Mouse (Mus musculus) embryonic fibroblast, embryonic 13.5 days (primary cell): ENCODE measurements around the gene Vps13c. TPM values are rescaled to one million over a fixed set of nuclear protein-coding genes. Genes with fewer than 3 reads are reported as not detected.

Experiments
- H3K27ac ChIP-seq: 2 replicates; pipeline ENCODE4 v1.5.1; 2012; ENCODE audit warnings: low read length, control low read depth, inconsistent platforms; ENCODE audit not compliant: insufficient read depth
- H3K4me1 ChIP-seq: 2 replicates; pipeline ENCODE4 v1.6.1; 2011; ENCODE audit warnings: low read length; ENCODE audit not compliant: control insufficient read depth, insufficient read depth
- H3K4me3 ChIP-seq: 2 replicates; pipeline ENCODE4 v1.5.1; 2011; ENCODE audit warnings: mild to moderate bottlenecking, control low read depth, low read length; ENCODE audit not compliant: insufficient read depth
- CTCF ChIP-seq: IDR thresholded peaks from 2 replicates; pipeline ENCODE4 v1.5.1; 2011; ENCODE audit warnings: mild to moderate bottlenecking, control low read depth, low read length, moderate library complexity, borderline replicate concordance; ENCODE audit not compliant: insufficient read depth
- POLR2A ChIP-seq: IDR thresholded peaks from 2 replicates; pipeline ENCODE4 v1.6.1; 2011; ENCODE audit warnings: low read depth, mild to moderate bottlenecking, control low read depth, low read length, moderate library complexity
- polyA plus RNA-seq: library from polyadenylated mRNA; stranded (reverse); fragments of >200 nt; gene quantifications from 2 replicates; pipeline ENCODE4 v1.2.4, GENCODE M21; 2011; ENCODE audit warnings: low read depth; ENCODE audit not compliant: missing spikeins, insufficient read length

The Vps13c gene
- polyA plus RNA-seq, 1 experiment = 27.3 TPM

- Histone ChIP-seq H3K4me3 (no peak overlapping the region), H3K4me1 (no peaks in the 10 kb centered on the region), H3K27ac (no peak overlapping the region)
- TF ChIP-seq POLR2A (no peak), CTCF (no peak)
These were observed 29.1 kb upstream of the Vps13c start for GRCm38 (mm10) chr9:67811116-67811515.

- TF ChIP-seq CTCF (no peak), POLR2A (no peak)
- no peaks in the 10 kb centered on the region for H3K4me1 ChIP-seq
- no peak overlapping the region for H3K4me3 ChIP-seq
- H3K27ac ChIP-seq = no peak overlapping the region
These were observed 27.0 kb upstream of the Vps13c start for GRCm38 (mm10) chr9:67813171-67813570.

- no peak overlapping the region for H3K27ac ChIP-seq
- TF ChIP-seq POLR2A = no peak
- TF ChIP-seq CTCF = no peak
- H3K4me3 ChIP-seq = no peak overlapping the region
- no peaks in the 10 kb centered on the region for H3K4me1 ChIP-seq
These were observed 26.4 kb upstream of the Vps13c start for GRCm38 (mm10) chr9:67813665-67814337.

- Histone ChIP-seq H3K4me3 (no peak overlapping the region), H3K27ac (no peak overlapping the region), H3K4me1 (no peaks in the 10 kb centered on the region)
- TF ChIP-seq CTCF (no peak), POLR2A (no peak)
These were observed 23.8 kb upstream of the Vps13c start for GRCm38 (mm10) chr9:67816172-67816928.

- no peak overlapping the region for H3K4me3 ChIP-seq
- TF ChIP-seq POLR2A = no peak
- no peak for TF ChIP-seq CTCF
- H3K4me1 ChIP-seq = no peaks in the 10 kb centered on the region
- H3K27ac ChIP-seq = no peak overlapping the region
These were observed 22.1 kb upstream of the Vps13c start for GRCm38 (mm10) chr9:67817898-67818667.

GRCm38 (mm10) chr9:67818668-67818950 lies 21.6 kb upstream of the Vps13c start:
- TF ChIP-seq CTCF (no peak), POLR2A (no peak)
- Histone ChIP-seq H3K27ac (no peak overlapping the region), H3K4me3 (no peak overlapping the region), H3K4me1 (no peaks in the 10 kb centered on the region)

GRCm38 (mm10) chr9:67823131-67823530 lies 17.1 kb upstream of the Vps13c start:
- Histone ChIP-seq H3K4me3 (no peak overlapping the region), H3K4me1 (no peaks in the 10 kb centered on the region), H3K27ac (no peak overlapping the region)
- no peak for TF ChIP-seq POLR2A
- no peak for TF ChIP-seq CTCF

- no peak for TF ChIP-seq POLR2A
- no peak for TF ChIP-seq CTCF
- H3K4me1 ChIP-seq = no peaks in the 10 kb centered on the region
- H3K4me3 ChIP-seq = no peak overlapping the region
- H3K27ac ChIP-seq = no peak overlapping the region
These were observed 14.7 kb upstream of the Vps13c start for GRCm38 (mm10) chr9:67825527-67825926.

GRCm38 (mm10) chr9:67828182-67828581 lies 12.0 kb upstream of the Vps13c start:
- TF ChIP-seq POLR2A (no peak), CTCF (0 out of 2 replicates have a peak, but pooled peaks have one; percentile 17)
- H3K4me3 ChIP-seq = no peak overlapping the region

GRCm38 (mm10) chr9:67830411-67831358 lies 9.5 kb upstream of the Vps13c start:
- Histone ChIP-seq H3K4me1 (no peaks in the 10 kb centered on the region; the same call in 1 of the 2 replicates), H3K27ac (no peak overlapping the region), H3K4me3 (peak overlapping the region; percentile 30)
- TF ChIP-seq CTCF = no peak
- TF ChIP-seq POLR2A = no peak

More at GRCm38 (mm10) chr9:67828182-67828581, 12.0 kb upstream of the Vps13c start:
- Histone ChIP-seq H3K4me1 (no peaks in the 10 kb centered on the region; the same call in 1 of the 2 replicates), H3K27ac (no peak overlapping the region)
